Mouse (Mus musculus) E14TG2a.4 (cell line): ENCODE results near the gene Runx1.

ENCODE experiments used
- H3K27me3 ChIP-seq: 2 replicates; pipeline ENCODE4 v1.6.1; 2014; ENCODE audit warnings: low read length, control low read depth; ENCODE audit not compliant: insufficient read depth
- H3K36me3 ChIP-seq: 2 replicates; pipeline ENCODE4 v1.6.1; 2014; ENCODE audit warnings: low read length, control low read depth; ENCODE audit not compliant: insufficient read depth
- H3K4me1 ChIP-seq: replicated peaks from 2 replicates; pipeline ENCODE4 v1.6.1; 2014; ENCODE audit warnings: low read depth, low read length, control low read depth
- H3K4me3 ChIP-seq: replicated peaks from 2 replicates; pipeline ENCODE4 v1.5.1; 2014; ENCODE audit warnings: mild to moderate bottlenecking, low read length
- H3K9me3 ChIP-seq: 2 replicates; pipeline ENCODE4 v1.6.1; 2014; ENCODE audit warnings: low read length, control low read depth
- CTCF ChIP-seq: conservative IDR thresholded peaks from 2 replicates; pipeline ENCODE4 v1.5.1; 2014; ENCODE audit warnings: low read length
- NANOG ChIP-seq: IDR thresholded peaks from 2 replicates; pipeline ENCODE4 v1.6.1; 2014; ENCODE audit warnings: borderline replicate concordance, low read length, mixed read lengths
- POU5F1 ChIP-seq: IDR thresholded peaks from 2 replicates; pipeline ENCODE4 v1.6.1; 2014; ENCODE audit warnings: low read length, borderline replicate concordance

Gene Runx1

DNA sequence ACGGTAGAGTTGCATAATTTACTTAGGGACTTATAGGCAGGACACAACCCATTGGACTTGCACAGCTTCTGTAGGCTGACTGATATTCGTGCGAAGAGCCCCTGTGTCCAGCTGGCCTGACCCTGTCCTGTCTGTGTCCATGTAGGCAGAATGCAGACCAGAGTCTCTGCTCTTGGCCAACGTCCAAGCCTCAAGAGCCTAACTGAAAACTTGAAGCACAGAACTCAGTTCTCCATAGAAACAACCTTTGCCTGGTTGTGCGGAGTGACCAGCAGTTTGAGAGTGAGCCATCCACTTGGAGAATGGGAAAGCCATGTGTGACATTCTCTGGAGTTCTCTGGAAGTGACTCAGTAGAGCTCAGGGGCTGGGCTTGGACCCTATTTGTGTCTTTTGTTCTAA, 149.3 kb downstream of the Runx1 start:
- H3K36me3 ChIP-seq, result no peaks in the 10 kb centered on the region
- no peak overlapping the region for H3K4me3 ChIP-seq
- no peak for TF ChIP-seq CTCF
- no peak for TF ChIP-seq POU5F1
- no peak for TF ChIP-seq NANOG
- H3K9me3 ChIP-seq, result peaks cover 8% of the 10 kb centered on the region
- peaks cover 35% of the 10 kb centered on the region for H3K27me3 ChIP-seq
- peaks cover 31% of the 10 kb centered on the region for H3K4me1 ChIP-seq

DNA sequence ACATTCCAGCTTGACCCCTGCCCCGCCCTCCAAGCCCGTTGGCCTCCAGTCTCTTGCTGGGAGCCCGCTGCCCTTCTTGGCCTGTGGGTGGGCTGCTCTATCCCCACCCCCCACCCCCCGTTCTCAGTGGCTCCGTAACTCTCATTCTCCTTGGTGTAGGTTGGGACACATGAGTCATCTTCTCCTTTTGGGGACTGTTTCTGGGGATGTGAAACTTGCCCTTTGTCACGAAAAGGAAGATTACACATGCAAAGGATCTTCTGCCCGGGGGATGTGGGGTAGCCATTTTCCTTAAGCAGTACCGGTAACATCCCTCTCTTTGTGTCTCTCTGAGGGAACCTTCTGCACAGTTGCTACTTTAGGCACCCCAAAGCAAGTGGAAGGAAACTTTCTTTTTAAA, 150.3 kb downstream of the Runx1 start:
- Histone ChIP-seq H3K9me3 (peaks cover 9% of the 10 kb centered on the region), H3K36me3 (no peaks in the 10 kb centered on the region), H3K4me1 (peaks cover 25% of the 10 kb centered on the region), H3K27me3 (peaks cover 35% of the 10 kb centered on the region), H3K4me3 (no peak overlapping the region)
- TF ChIP-seq CTCF, result no peak
- no peak for TF ChIP-seq POU5F1
- no peak for TF ChIP-seq NANOG

DNA sequence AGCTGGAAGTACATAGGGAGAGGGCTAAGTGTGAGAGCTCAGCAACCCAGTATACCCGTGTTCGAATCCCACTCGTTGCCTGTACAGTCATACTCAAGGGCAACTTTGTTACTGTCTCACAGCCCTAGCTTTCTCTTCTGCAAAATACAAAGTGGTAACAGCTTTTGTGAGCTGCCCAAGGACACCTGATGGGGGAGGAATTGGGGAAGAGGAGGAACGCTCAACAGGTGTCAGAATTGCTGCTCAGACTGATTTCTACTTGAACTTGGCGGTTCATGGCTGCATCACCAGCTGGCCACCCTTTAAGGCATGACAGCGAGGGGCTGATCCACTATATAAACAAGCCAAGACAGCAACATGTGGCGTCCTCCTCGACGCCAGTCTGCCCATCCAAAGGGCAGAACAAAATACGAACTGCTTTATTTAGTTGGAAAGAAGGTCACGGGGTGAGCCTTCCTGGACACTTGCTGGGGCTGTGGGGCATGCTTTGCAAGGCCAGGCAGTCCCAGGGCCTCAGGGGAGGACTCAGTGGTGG, 151.0 kb downstream of the Runx1 start:
- Histone ChIP-seq H3K36me3 (no peaks in the 10 kb centered on the region), H3K27me3 (peaks cover 32% of the 10 kb centered on the region), H3K9me3 (peaks cover 9% of the 10 kb centered on the region), H3K4me1 (peaks cover 20% of the 10 kb centered on the region; the same call in 1 of the 2 replicates), H3K4me3 (no peak overlapping the region)
- TF ChIP-seq NANOG, result no peak
- TF ChIP-seq CTCF, result no peak
- TF ChIP-seq POU5F1, result no peak

DNA sequence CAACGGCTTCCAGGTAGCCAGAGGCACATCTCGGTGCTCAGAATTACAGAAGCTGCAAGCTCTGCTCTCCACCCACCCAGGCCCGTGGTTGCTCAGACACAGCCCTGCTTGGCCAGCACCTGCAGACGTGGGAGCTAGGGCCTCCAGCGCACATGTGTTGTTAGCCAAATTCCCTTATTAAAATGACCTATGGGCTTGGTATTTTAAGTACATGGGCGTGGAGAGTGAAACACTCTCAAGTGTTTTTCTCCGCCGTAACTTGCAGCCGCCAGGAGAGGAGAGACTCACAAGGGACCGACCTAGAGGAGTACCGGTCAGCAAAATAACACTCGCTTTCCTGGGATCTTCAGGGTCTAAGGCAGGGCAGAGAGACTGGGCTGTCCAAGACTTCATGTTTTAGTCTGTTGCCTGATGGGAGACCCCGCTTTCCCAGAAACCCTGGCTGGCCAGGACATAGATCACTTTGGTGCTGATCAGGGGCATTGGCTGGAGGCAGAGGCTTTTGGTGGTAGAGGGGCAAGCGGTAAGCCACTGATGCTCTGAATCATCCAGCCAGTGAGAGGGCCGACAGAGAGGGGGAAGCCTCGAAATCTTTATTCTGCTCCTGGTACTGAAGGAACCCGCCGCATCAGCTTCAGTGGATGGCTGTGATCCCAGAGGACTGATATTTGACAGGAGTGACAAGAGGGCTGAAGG, 151.7 kb downstream of the Runx1 start:
- Histone ChIP-seq H3K36me3 (no peaks in the 10 kb centered on the region), H3K4me3 (no peak overlapping the region), H3K27me3 (peaks cover 32% of the 10 kb centered on the region), H3K4me1 (peaks cover 20% of the 10 kb centered on the region; the same call in 1 of the 2 replicates), H3K9me3 (peaks cover 9% of the 10 kb centered on the region)
- TF ChIP-seq CTCF (no peak), POU5F1 (no peak), NANOG (no peak)

DNA sequence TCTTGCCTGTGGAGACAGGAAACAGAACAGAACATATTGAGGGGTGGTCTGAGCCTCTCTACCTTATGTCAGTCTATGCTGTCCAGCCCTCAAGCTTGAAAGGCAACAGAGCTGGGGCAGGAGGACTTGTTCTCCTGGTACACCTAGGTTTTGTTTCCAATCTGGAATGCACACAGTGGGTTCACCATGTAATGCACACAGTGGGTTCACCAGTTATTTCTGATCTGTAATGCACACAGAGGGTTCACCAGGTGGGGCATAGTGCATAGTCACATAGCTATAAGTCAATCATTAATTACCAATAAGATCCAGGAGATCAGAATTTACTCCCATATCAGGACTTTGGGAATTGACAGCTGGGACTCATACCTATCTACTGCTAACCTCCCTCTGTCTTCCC, 157.1 kb downstream of the Runx1 start:
- H3K27me3 ChIP-seq, result peaks cover 6% of the 10 kb centered on the region; the same call in 1 of the 2 replicates
- H3K9me3 ChIP-seq, result peaks cover 9% of the 10 kb centered on the region
- no peaks in the 10 kb centered on the region for H3K4me1 ChIP-seq
- no peaks in the 10 kb centered on the region for H3K36me3 ChIP-seq
- TF ChIP-seq POU5F1 (no peak), CTCF (no peak), NANOG (no peak)
- H3K4me3 ChIP-seq, result no peak overlapping the region

DNA sequence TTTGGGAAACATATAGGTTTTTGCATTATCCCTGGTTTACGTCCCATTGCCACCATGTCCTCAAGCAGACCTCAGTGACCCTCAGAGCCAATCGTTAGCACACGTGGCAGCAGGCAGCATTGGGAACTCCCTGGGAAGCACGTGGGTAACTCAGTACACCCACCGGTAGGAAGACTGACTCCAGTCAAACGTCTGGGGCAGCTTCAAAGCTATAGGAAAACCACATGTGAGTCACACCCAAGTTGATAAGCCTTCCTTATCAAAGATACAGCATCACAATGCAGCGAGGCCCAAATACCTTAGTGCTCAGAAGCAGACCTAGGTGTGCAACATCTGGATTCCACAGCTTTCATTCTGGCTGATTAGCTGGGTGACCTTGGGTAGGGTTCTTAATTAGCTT, 164.2 kb downstream of the Runx1 start:
- TF ChIP-seq POU5F1 (no peak), NANOG (no peak), CTCF (no peak)
- no peaks in the 10 kb centered on the region for H3K27me3 ChIP-seq
- no peaks in the 10 kb centered on the region for H3K36me3 ChIP-seq
- H3K4me3 ChIP-seq, result no peak overlapping the region
- no peaks in the 10 kb centered on the region for H3K4me1 ChIP-seq
- H3K9me3 ChIP-seq, result no peaks in the 10 kb centered on the region

DNA sequence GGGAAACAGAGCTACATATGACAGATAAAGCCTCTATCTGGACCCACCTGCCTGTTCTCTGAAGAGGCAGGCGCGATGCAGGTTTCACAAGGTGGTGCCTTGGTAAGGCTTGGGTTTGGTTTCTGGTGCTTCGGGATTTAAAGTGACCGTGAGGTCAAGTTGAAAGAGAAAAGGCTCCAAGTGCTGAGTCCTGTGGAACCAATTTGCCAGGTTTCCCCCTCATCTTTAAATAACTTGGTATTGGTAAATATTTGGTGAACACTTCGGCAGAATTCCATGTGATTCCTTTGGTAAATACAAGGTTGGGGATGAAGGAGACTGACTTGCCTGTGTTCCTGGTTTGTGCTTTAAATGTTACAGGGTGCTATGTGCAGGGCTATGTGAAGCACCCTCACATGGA, 169.2 kb downstream of the Runx1 start:
- H3K4me1 ChIP-seq, result peaks cover 7% of the 10 kb centered on the region
- H3K4me3 ChIP-seq, result no peak overlapping the region
- no peak for TF ChIP-seq POU5F1
- no peak for TF ChIP-seq NANOG
- TF ChIP-seq CTCF, result no peak
- H3K36me3 ChIP-seq, result no peaks in the 10 kb centered on the region
- H3K27me3 ChIP-seq, result no peaks in the 10 kb centered on the region
- H3K9me3 ChIP-seq, result no peaks in the 10 kb centered on the region

- H3K9me3 ChIP-seq, result no peaks in the 10 kb centered on the region
- TF ChIP-seq NANOG (no peak), POU5F1 (no peak), CTCF (no peak)
- H3K4me3 ChIP-seq, result no peak overlapping the region
- H3K27me3 ChIP-seq, result no peaks in the 10 kb centered on the region
- no peaks in the 10 kb centered on the region for H3K36me3 ChIP-seq
- H3K4me1 ChIP-seq, result peaks cover 7% of the 10 kb centered on the region
These were observed 171.5 kb downstream of the Runx1 start for GRCm38 (mm10) chr16:92654294-92654950.

DNA sequence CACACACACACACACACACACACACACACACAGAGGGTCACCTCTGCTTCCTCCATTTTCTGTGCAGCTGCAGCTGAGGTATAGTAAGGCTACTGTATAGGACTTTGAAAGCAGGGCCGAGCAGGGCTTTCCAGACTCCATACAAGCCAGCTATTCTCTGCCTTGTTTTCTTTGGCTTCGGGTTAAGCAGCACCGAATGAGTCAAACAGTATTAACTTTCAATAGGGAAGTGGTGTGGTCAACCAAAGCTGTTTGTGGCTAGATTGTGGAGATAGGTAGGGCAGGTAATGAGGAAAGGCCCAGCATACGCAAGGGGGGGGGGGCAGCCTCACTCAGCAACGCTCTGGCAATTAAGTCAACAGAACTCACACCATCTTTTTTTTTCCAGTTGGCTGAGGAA, 172.1 kb downstream of the Runx1 start:
- H3K4me1 ChIP-seq, result peaks cover 7% of the 10 kb centered on the region
- TF ChIP-seq POU5F1 (no peak), CTCF (no peak), NANOG (no peak)
- no peak overlapping the region for H3K4me3 ChIP-seq
- H3K9me3 ChIP-seq, result no peaks in the 10 kb centered on the region
- H3K36me3 ChIP-seq, result no peaks in the 10 kb centered on the region
- H3K27me3 ChIP-seq, result no peaks in the 10 kb centered on the region
